Mouse (Mus musculus): ENCODE measurements around the gene Prkrip1. TPM values are rescaled to one million over a fixed set of nuclear protein-coding genes. Genes with fewer than 3 reads are reported as not detected.

Prkrip1 gene
- polyA plus RNA-seq, 1 experiment from 2014 or later = 85.0 TPM

GRCm38 (mm10) chr5:136143161-136143755, 55.5 kb downstream of the Prkrip1 start:
- Histone ChIP-seq H3K9me3 (ENCODE audit: control insufficient read depth, low read length) (no peaks in the 10 kb centered on the region; the same call in 1 of the 2 replicates), H3K27ac (replicated peaks; ENCODE audit: low read depth, low read length) (no peak overlapping the region), H3K4me3 (ENCODE audit: low read depth, low read length) (no peak overlapping the region), H3K4me1 (ENCODE audit: control insufficient read depth, insufficient read depth, low read length) (no peaks in the 10 kb centered on the region), H3K27me3 (ENCODE audit: control insufficient read depth, insufficient read depth, low read length) (no peaks in the 10 kb centered on the region), H3K36me3 (ENCODE audit: control insufficient read depth, insufficient read depth, low read length) (peaks cover 11% of the 10 kb centered on the region), H3K9ac (ENCODE audit: low read length) (no peak overlapping the region), H3K4me2 (ENCODE audit: low read depth, severe bottlenecking) (no peak overlapping the region)
- WGBS = 88% methylated on average over 6 of the region's 6 CpGs
- ATAC-seq (ENCODE audit: insufficient number of reproducible peaks, low FRiP score, low TSS enrichment, low read depth) = no peak
- no peak for DNase-seq (ENCODE audit: low spot score)

DNA sequence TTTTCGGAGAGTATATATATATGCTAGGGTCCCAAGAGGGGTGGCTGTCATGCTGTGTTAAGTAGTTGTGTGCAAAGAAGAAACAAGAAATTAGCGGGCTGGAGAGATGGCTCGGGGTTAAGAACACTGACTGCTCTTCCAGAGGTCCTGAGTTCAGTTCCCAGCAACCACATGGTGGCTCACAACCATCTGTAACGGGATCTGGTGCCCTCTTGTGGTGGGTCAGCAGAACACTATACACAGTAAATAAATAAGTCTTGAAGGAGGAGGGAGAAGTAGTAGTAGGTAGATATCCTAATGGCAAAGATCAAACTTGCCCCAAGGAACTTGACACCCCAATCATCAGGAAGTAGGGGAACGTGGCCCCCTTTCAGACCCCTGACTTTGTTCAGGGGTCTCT, 56.0 kb downstream of the Prkrip1 start:
- no peak overlapping the region for H3K4me3 ChIP-seq (ENCODE audit: low read depth, low read length)
- no peak overlapping the region for H3K9ac ChIP-seq (ENCODE audit: low read length)
- no peak overlapping the region for H3K27ac ChIP-seq (replicated peaks; ENCODE audit: low read depth, low read length)
- H3K9me3 ChIP-seq (ENCODE audit: control insufficient read depth, low read length) = no peaks in the 10 kb centered on the region; the same call in 1 of the 2 replicates
- no peaks in the 10 kb centered on the region for H3K4me1 ChIP-seq (ENCODE audit: control insufficient read depth, insufficient read depth, low read length)
- no peak for DNase-seq (ENCODE audit: low spot score)
- no peak overlapping the region for H3K4me2 ChIP-seq (ENCODE audit: low read depth, severe bottlenecking)
- no peak for ATAC-seq (ENCODE audit: insufficient number of reproducible peaks, low FRiP score, low TSS enrichment, low read depth)
- H3K27me3 ChIP-seq (ENCODE audit: control insufficient read depth, insufficient read depth, low read length) = no peaks in the 10 kb centered on the region
- peaks cover 11% of the 10 kb centered on the region for H3K36me3 ChIP-seq (ENCODE audit: control insufficient read depth, insufficient read depth, low read length)
- 83% methylated on average over 5 of the region's 5 CpGs for WGBS

DNA sequence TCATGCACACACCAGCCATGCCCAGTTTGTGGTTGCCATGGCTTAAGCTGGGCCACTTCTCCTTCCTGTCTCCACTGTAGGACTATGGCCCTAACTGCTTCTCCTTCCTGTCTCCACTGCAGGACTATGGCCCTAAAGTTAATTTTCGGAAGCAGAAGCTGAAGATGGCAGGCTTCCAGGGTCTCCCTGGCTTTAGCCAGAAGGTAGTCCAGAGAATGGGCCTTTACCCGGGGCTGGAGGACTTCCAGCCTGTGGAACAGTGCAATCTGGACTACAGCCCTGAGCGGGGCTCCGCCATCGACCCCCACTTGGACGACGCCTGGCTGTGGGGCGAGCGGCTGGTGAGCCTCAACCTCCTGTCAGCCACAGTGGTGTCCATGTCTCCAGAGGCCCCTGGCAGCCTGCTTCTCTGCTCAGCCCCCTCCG, 58.7 kb downstream of the Prkrip1 start:
- ATAC-seq (ENCODE audit: insufficient number of reproducible peaks, low FRiP score, low TSS enrichment, low read depth) (no peak), DNase-seq (ENCODE audit: low spot score) (no peak)
- Histone ChIP-seq H3K36me3 (ENCODE audit: control insufficient read depth, insufficient read depth, low read length) (peaks cover 11% of the 10 kb centered on the region), H3K27me3 (ENCODE audit: control insufficient read depth, insufficient read depth, low read length) (no peaks in the 10 kb centered on the region), H3K4me3 (ENCODE audit: low read depth, low read length) (no peak overlapping the region), H3K9me3 (ENCODE audit: control insufficient read depth, low read length) (no peaks in the 10 kb centered on the region; the same call in 1 of the 2 replicates), H3K4me2 (ENCODE audit: low read depth, severe bottlenecking) (no peak overlapping the region), H3K4me1 (ENCODE audit: control insufficient read depth, insufficient read depth, low read length) (peaks cover under 1% of the 10 kb centered on the region; the same call in 1 of the 2 replicates), H3K9ac (ENCODE audit: low read length) (no peak overlapping the region), H3K27ac (replicated peaks; ENCODE audit: low read depth, low read length) (no peak overlapping the region)
- WGBS = 94% methylated on average over 10 of the region's 10 CpGs

DNA sequence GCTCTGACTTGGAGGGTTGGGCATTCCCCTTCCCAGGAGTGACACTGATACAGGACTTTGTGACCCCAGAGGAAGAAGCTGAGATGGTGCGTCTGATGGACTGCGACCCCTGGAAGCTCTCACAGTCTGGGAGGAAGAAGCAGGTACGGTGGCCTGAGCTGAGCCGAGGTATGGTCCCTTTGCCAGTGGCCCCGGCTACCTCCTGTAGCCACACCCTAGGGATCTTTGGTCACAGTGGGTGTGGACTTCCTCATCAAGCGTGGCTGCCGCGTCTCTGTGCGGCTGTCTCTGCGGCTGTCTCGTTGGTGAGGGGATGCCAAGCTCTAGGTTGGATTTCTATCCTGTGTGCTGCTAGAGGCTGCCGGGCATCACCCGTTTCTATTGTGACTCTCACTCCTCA, 59.4 kb downstream of the Prkrip1 start:
- WGBS = 93% methylated on average over 13 of the region's 13 CpGs

GRCm38 (mm10) chr5:136137658-136138274, 61.0 kb downstream of the Prkrip1 start:
- DNase-seq (ENCODE audit: low spot score) = peak; percentile 67
- 71% methylated on average over 13 of the region's 13 CpGs for WGBS
- H3K4me3 ChIP-seq (ENCODE audit: low read depth, low read length) = no peak overlapping the region
- H3K27me3 ChIP-seq (ENCODE audit: control insufficient read depth, insufficient read depth, low read length) = no peaks in the 10 kb centered on the region
- peaks cover 13% of the 10 kb centered on the region for H3K36me3 ChIP-seq (ENCODE audit: control insufficient read depth, insufficient read depth, low read length)
- ATAC-seq (ENCODE audit: insufficient number of reproducible peaks, low FRiP score, low TSS enrichment, low read depth) = no peak
- no peak overlapping the region for H3K9ac ChIP-seq (ENCODE audit: low read length)
- peaks cover 2% of the 10 kb centered on the region; the same call in 1 of the 2 replicates for H3K4me1 ChIP-seq (ENCODE audit: control insufficient read depth, insufficient read depth, low read length)
- H3K4me2 ChIP-seq (ENCODE audit: low read depth, severe bottlenecking) = no peak overlapping the region
- H3K27ac ChIP-seq (replicated peaks; ENCODE audit: low read depth, low read length) = no peak overlapping the region
- H3K9me3 ChIP-seq (ENCODE audit: control insufficient read depth, low read length) = no peaks in the 10 kb centered on the region

More for the DNA sequence above, 59.4 kb downstream of the Prkrip1 start:
- Histone ChIP-seq H3K4me2 (ENCODE audit: low read depth, severe bottlenecking) (no peak overlapping the region), H3K9me3 (ENCODE audit: control insufficient read depth, low read length) (no peaks in the 10 kb centered on the region), H3K36me3 (ENCODE audit: control insufficient read depth, insufficient read depth, low read length) (peaks cover 11% of the 10 kb centered on the region), H3K4me1 (ENCODE audit: control insufficient read depth, insufficient read depth, low read length) (peaks cover 2% of the 10 kb centered on the region; the same call in 1 of the 2 replicates), H3K9ac (ENCODE audit: low read length) (no peak overlapping the region), H3K27ac (replicated peaks; ENCODE audit: low read depth, low read length) (no peak overlapping the region), H3K27me3 (ENCODE audit: control insufficient read depth, insufficient read depth, low read length) (no peaks in the 10 kb centered on the region), H3K4me3 (ENCODE audit: low read depth, low read length) (no peak overlapping the region)
- DNase-seq (ENCODE audit: low spot score) (no peak), ATAC-seq (ENCODE audit: insufficient number of reproducible peaks, low FRiP score, low TSS enrichment, low read depth) (no peak)

DNA sequence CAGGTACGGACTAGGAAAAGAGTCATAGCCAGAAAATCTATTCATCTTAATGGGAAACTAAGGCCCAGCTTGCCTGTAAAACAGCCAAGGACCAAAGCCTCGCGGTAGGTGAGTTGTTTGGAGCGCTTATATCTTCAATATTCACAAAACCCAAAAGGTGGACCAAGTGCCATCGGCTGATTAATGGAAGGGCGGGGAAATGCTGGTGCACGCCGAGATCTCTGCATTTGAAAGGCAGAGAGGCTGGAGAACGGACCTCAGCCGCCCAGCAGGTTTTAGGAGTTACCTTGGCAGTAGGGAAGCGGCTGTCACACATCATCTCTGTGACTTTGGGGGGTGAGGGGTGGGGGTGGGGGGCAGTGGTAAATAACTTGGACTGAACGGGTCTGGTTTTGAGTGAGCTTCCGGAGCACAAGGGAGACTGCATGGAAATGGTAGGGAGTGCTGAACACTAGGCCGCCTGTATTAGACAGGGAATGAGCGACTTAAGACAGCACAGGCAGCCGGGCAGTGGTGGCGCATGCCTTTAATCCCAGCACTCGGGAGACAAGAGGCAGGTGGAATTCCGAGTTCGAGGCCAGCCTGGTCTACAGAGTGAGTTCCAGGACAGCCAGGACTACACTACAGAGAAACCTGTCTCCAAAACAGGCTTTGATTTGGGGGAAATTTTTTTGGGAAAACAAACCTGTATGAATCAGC, 62.3 kb downstream of the Prkrip1 start:
- 10% methylated on average over 20 of the region's 20 CpGs for WGBS
- ATAC-seq (ENCODE audit: insufficient number of reproducible peaks, low FRiP score, low TSS enrichment, low read depth) (no peak; the same call in 1 of the 2 replicates), DNase-seq (ENCODE audit: low spot score) (no peak)
- H3K9me3 ChIP-seq (ENCODE audit: control insufficient read depth, low read length) = no peaks in the 10 kb centered on the region
- peak overlapping the region; percentile 67 for H3K4me2 ChIP-seq (ENCODE audit: low read depth, severe bottlenecking)
- H3K9ac ChIP-seq (ENCODE audit: low read length) = peak overlapping the region; percentile 74
- no peaks in the 10 kb centered on the region for H3K27me3 ChIP-seq (ENCODE audit: control insufficient read depth, insufficient read depth, low read length)
- peaks cover 13% of the 10 kb centered on the region for H3K36me3 ChIP-seq (ENCODE audit: control insufficient read depth, insufficient read depth, low read length)
- H3K4me1 ChIP-seq (ENCODE audit: control insufficient read depth, insufficient read depth, low read length) = peaks cover 2% of the 10 kb centered on the region; the same call in 1 of the 2 replicates
- no peak overlapping the region for H3K27ac ChIP-seq (replicated peaks; ENCODE audit: low read depth, low read length)
- peak overlapping the region; percentile 72 for H3K4me3 ChIP-seq (ENCODE audit: low read depth, low read length)

DNA sequence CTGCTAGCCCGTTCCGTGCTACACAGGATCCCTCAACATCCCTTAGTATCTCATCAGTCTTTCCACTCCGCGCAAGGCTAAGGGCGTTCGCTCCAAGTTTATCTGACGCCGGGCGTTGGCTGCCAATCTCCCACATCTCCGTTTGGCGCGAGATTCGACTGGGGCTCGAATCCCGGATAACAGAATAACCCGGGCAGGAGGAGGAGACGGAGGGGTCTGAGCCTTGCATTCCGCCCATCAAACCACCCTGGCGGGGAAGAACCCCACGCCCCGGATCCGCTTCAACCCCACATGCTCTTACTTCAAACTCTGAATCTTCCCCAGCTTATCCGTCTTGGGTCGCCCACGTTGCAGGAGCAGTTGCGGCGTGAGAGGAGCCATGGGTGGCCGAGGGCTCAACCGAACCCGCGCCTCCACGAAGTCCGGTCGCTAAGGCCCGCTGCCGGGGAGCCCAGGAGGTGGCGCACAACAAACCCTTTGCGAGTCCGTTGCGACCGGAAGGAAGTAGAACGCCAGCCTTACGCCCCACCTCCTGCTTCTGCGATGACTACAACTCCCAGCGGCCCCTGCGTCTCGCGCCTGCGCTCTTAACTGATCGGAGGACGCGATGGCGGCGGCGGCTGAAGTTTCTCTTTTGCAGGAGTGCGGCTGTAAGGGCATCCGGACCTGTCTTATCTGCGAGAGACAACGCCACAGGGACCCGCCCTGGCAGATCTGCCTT, 63.0 kb downstream of the Prkrip1 start, which contains the start of the genes Lrwd1 and Alkbh4:
TSS of gene Lrwd1 (minus strand) at position 504 of the 721 bp plus-strand sequence.
TSS of gene Alkbh4 (plus strand) at position 576 of the 721 bp plus-strand sequence.
- Histone ChIP-seq H3K27ac (replicated peaks; ENCODE audit: low read depth, low read length) (no peak within 1 kb of the TSS), H3K36me3 (ENCODE audit: control insufficient read depth, insufficient read depth, low read length) (peaks cover 9% of the 10 kb centered on the region; the same call in 1 of the 2 replicates), H3K9ac (ENCODE audit: low read length) (peak within 1 kb of the TSS; percentile 74), H3K9me3 (ENCODE audit: control insufficient read depth, low read length) (no peaks in the 10 kb centered on the region), H3K4me2 (ENCODE audit: low read depth, severe bottlenecking) (peak within 1 kb of the TSS; percentile 67), H3K4me1 (ENCODE audit: control insufficient read depth, insufficient read depth, low read length) (peaks cover 2% of the 10 kb centered on the region; the same call in 1 of the 2 replicates), H3K27me3 (ENCODE audit: control insufficient read depth, insufficient read depth, low read length) (no peaks in the 10 kb centered on the region), H3K4me3 (ENCODE audit: low read depth, low read length) (peak within 1 kb of the TSS; percentile 72)
- peak; percentile 86 for ATAC-seq (ENCODE audit: insufficient number of reproducible peaks, low FRiP score, low TSS enrichment, low read depth)
- peak; percentile 97 for DNase-seq (ENCODE audit: low spot score)
- under 1% methylated on average over 60 of the region's 60 CpGs for WGBS
